Mouse (Mus musculus): ENCODE measurements at regions not wholly inside any gene's neighbourhood (a gene's known extent, or its start where the extent isn't known, plus 50 kb on each side); places are given as distances from the start of the nearest gene placed in this dataset.

- no peak for TF ChIP-seq POLR2A (IDR thresholded peaks at IDR 0.05; ENCODE audit: insufficient read depth, low read depth, low read length)
- no peak for TF ChIP-seq CTCF (IDR thresholded peaks at IDR 0.05; ENCODE audit: insufficient read depth, low read depth, low read length)
These were observed 164.3 kb upstream of the Supt20 start for GRCm38 (mm10) chr3:54528292-54528691.
